Mouse (Mus musculus): ENCODE measurements around the gene Kirrel3. TPM values are rescaled to one million over a fixed set of nuclear protein-coding genes. Genes with fewer than 3 reads are reported as not detected.

Gene Kirrel3
- polyA plus RNA-seq, 1 experiment from 2014 or later, result 1.3 TPM

DNA sequence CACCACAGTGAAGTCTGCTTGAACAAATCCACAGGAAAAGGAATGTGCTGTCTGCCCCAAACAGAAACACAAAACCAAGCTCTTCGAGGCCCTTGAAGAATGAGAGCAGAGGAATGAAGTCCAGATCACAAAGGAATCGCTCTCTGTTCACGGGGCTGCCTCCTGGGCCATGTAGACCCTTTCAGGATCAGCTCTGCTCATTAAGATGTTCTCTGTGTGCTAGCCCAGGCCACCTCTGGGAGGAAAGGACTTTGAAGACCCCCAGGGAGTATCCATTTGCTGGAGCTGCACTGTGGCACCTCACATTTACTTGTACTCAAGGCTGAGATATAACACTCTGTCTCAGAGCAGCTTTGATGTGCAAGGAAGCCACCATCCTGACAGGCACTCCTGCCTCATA, 158.2 kb downstream of the Kirrel3 start:
- no peaks in the 10 kb centered on the region for H3K36me3 ChIP-seq
- no peak overlapping the region for H3K27ac ChIP-seq (ENCODE audit: poor library complexity, severe bottlenecking)
- WGBS, result 43% methylated on average over 3 of the region's 3 CpGs
- no peak overlapping the region for H3K4me3 ChIP-seq
- H3K27me3 ChIP-seq (replicated peaks), result 0 out of 2 replicates have a peak, but pooled peaks cover under 1% of the 10 kb centered on the region
- ATAC-seq (ENCODE audit: insufficient number of reproducible peaks, low FRiP score), result no peak
- peaks cover 7% of the 10 kb centered on the region for H3K9me3 ChIP-seq (replicated peaks)
- no peak overlapping the region for H3K9ac ChIP-seq
- no peak overlapping the region for H3K4me2 ChIP-seq
- no peaks in the 10 kb centered on the region for H3K4me1 ChIP-seq (replicated peaks)

GRCm38 (mm10) chr9:34644392-34644791, 158.7 kb downstream of the Kirrel3 start:
- Histone ChIP-seq H3K27me3 (replicated peaks) (0 out of 2 replicates have a peak, but pooled peaks cover 3% of the 10 kb centered on the region), H3K36me3 (no peaks in the 10 kb centered on the region), H3K4me3 (no peak overlapping the region), H3K4me2 (no peak overlapping the region), H3K9me3 (replicated peaks) (peaks cover 7% of the 10 kb centered on the region), H3K27ac (ENCODE audit: poor library complexity, severe bottlenecking) (no peak overlapping the region), H3K4me1 (replicated peaks) (no peaks in the 10 kb centered on the region), H3K9ac (no peak overlapping the region)
- no peak for ATAC-seq (ENCODE audit: insufficient number of reproducible peaks, low FRiP score)
- WGBS, result 65% methylated on average over 8 of the region's 8 CpGs

- Histone ChIP-seq H3K9ac (no peak overlapping the region), H3K4me1 (replicated peaks) (no peaks in the 10 kb centered on the region), H3K4me2 (no peak overlapping the region), H3K9me3 (replicated peaks) (no peaks in the 10 kb centered on the region), H3K36me3 (no peaks in the 10 kb centered on the region), H3K27me3 (replicated peaks) (peaks cover 7% of the 10 kb centered on the region; the same call in 1 of the 2 replicates), H3K4me3 (no peak overlapping the region), H3K27ac (ENCODE audit: poor library complexity, severe bottlenecking) (no peak overlapping the region)
- WGBS, result 71% methylated on average over 9 of the region's 9 CpGs
- no peak for ATAC-seq (ENCODE audit: insufficient number of reproducible peaks, low FRiP score)
Measured at GRCm38 (mm10) chr9:34646831-34647230, 161.1 kb downstream of the Kirrel3 start.

DNA sequence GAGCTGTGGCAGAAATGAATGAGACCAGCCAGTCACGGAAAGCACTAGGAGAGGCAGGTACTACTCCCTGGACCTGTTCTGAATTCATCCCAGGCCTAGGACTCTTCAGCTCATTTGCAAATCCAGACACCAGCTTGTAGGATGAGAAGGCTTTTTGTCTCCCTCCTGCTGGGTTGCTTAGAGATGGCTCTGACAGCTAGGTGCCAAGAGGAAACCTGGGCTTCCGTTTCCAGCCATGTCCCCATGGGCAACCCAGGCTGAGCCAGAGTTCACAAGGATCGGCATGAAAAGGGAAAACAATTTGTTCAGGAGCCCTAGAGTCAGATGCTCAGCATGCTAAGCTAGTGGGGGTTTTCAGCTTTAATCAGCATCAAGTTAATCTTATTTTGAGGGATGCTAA, 166.6 kb downstream of the Kirrel3 start:
- no peak overlapping the region for H3K9ac ChIP-seq
- H3K4me1 ChIP-seq (replicated peaks), result no peaks in the 10 kb centered on the region
- no peak overlapping the region for H3K4me2 ChIP-seq
- peaks cover 7% of the 10 kb centered on the region; the same call in 1 of the 2 replicates for H3K27me3 ChIP-seq (replicated peaks)
- no peaks in the 10 kb centered on the region for H3K9me3 ChIP-seq (replicated peaks)
- no peak overlapping the region for H3K4me3 ChIP-seq
- H3K36me3 ChIP-seq, result no peaks in the 10 kb centered on the region
- ATAC-seq (ENCODE audit: insufficient number of reproducible peaks, low FRiP score), result no peak
- WGBS, result 59% methylated on average over 3 of the region's 3 CpGs
- H3K27ac ChIP-seq (ENCODE audit: poor library complexity, severe bottlenecking), result no peak overlapping the region

GRCm38 (mm10) chr9:34653141-34653540, 167.4 kb downstream of the Kirrel3 start:
- Histone ChIP-seq H3K9ac (no peak overlapping the region), H3K27me3 (replicated peaks) (peaks cover 7% of the 10 kb centered on the region; the same call in 1 of the 2 replicates), H3K36me3 (no peaks in the 10 kb centered on the region), H3K9me3 (replicated peaks) (no peaks in the 10 kb centered on the region), H3K27ac (ENCODE audit: poor library complexity, severe bottlenecking) (no peak overlapping the region), H3K4me2 (no peak overlapping the region), H3K4me1 (replicated peaks) (no peaks in the 10 kb centered on the region), H3K4me3 (no peak overlapping the region)
- ATAC-seq (ENCODE audit: insufficient number of reproducible peaks, low FRiP score), result no peak
- 79% methylated on average over 1 of the region's 1 CpGs for WGBS

DNA sequence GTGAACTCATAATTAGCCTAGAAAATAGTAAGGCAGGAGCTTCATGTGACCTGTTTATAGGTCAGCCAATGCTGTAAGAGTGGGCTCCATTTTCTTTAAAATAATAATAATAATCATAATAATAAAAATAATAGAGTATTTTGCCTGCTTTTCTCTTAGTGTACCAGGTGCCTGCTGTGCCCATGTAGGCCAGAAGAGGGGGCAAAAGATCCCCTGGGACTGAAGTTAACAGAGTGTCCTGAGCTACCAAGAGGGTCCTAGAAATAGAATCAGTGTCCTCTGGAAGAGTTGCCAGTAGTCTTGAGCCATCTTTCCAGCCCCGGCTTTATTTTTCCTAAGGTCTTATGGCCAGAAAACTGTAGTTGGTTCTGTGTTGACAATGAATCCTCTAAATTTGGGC, 174.9 kb downstream of the Kirrel3 start:
- no peaks in the 10 kb centered on the region for H3K36me3 ChIP-seq
- no peak for ATAC-seq (ENCODE audit: insufficient number of reproducible peaks, low FRiP score)
- H3K4me2 ChIP-seq, result no peak overlapping the region
- no peak overlapping the region for H3K27ac ChIP-seq (ENCODE audit: poor library complexity, severe bottlenecking)
- no peaks in the 10 kb centered on the region for H3K9me3 ChIP-seq (replicated peaks)
- H3K4me3 ChIP-seq, result no peak overlapping the region
- 71% methylated on average over 1 of the region's 1 CpGs for WGBS
- peaks cover 9% of the 10 kb centered on the region for H3K4me1 ChIP-seq (replicated peaks)
- H3K9ac ChIP-seq, result no peak overlapping the region
- H3K27me3 ChIP-seq (replicated peaks), result no peaks in the 10 kb centered on the region

DNA sequence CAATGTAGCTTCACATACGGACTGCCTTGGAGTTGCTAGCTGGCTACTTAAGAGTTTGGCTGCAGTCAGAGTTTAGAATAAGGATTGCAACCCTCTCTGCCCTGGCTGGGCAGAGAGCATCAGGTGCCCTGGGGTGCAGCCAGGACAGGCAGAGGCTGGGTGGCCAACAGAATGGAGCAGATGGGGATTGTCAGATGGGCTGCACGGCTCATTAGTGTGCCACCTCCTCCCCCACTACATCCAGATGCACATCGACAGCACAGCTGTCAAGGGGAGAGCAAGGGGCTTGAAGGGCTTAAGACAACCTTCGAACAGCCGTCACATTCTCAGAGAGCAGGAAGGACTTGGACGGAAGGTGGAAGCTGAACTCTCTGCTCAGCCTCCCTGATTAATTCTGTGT, 177.7 kb downstream of the Kirrel3 start:
- H3K9me3 ChIP-seq (replicated peaks), result no peaks in the 10 kb centered on the region
- H3K9ac ChIP-seq, result no peak overlapping the region
- 48% methylated on average over 6 of the region's 6 CpGs for WGBS
- H3K27me3 ChIP-seq (replicated peaks), result no peaks in the 10 kb centered on the region
- H3K4me1 ChIP-seq (replicated peaks), result peaks cover 9% of the 10 kb centered on the region
- no peak overlapping the region for H3K4me2 ChIP-seq
- no peak overlapping the region for H3K4me3 ChIP-seq
- no peak for ATAC-seq (ENCODE audit: insufficient number of reproducible peaks, low FRiP score)
- no peaks in the 10 kb centered on the region for H3K36me3 ChIP-seq
- no peak overlapping the region for H3K27ac ChIP-seq (ENCODE audit: poor library complexity, severe bottlenecking)

- no peak overlapping the region for H3K4me3 ChIP-seq
- H3K4me1 ChIP-seq (replicated peaks), result peaks cover 9% of the 10 kb centered on the region
- H3K27me3 ChIP-seq (replicated peaks), result peaks cover 3% of the 10 kb centered on the region; the same call in 1 of the 2 replicates
- H3K4me2 ChIP-seq, result no peak overlapping the region
- no peak for ATAC-seq (ENCODE audit: insufficient number of reproducible peaks, low FRiP score)
- H3K36me3 ChIP-seq, result no peaks in the 10 kb centered on the region
- H3K27ac ChIP-seq (ENCODE audit: poor library complexity, severe bottlenecking), result no peak overlapping the region
- no peak overlapping the region for H3K9ac ChIP-seq
- WGBS, result 76% methylated on average over 15 of the region's 15 CpGs
- no peaks in the 10 kb centered on the region for H3K9me3 ChIP-seq (replicated peaks)
Measured at GRCm38 (mm10) chr9:34665361-34666129, 179.9 kb downstream of the Kirrel3 start.

- 64% methylated on average over 1 of the region's 1 CpGs for WGBS
- Histone ChIP-seq H3K27me3 (replicated peaks) (peaks cover 8% of the 10 kb centered on the region; the same call in 1 of the 2 replicates), H3K9ac (no peak overlapping the region), H3K4me2 (no peak overlapping the region), H3K4me3 (no peak overlapping the region), H3K36me3 (no peaks in the 10 kb centered on the region), H3K9me3 (replicated peaks) (no peaks in the 10 kb centered on the region), H3K27ac (ENCODE audit: poor library complexity, severe bottlenecking) (no peak overlapping the region), H3K4me1 (replicated peaks) (peaks cover 9% of the 10 kb centered on the region)
- no peak for ATAC-seq (ENCODE audit: insufficient number of reproducible peaks, low FRiP score)
Measured at GRCm38 (mm10) chr9:34667182-34667581, 181.5 kb downstream of the Kirrel3 start.

DNA sequence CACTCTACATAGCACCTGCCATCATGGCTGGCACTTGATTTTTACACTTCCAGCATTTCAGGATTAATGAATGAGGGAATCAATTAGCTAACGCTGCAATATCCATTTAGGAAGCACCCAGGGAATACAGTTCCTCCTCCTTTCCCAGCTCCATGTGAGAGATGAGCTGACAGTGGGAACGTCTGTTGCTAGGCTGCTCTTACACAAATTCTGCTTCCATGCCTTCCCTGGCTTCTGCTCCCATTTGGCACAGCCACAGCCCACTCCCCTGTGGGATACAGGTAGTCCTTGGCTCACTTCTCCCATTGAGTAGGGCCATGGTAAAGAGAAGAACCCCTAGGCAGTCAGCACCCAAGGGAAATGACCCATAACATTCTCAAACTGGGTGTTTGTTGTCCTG, 185.2 kb downstream of the Kirrel3 start:
- Histone ChIP-seq H3K27ac (ENCODE audit: poor library complexity, severe bottlenecking) (no peak overlapping the region), H3K27me3 (replicated peaks) (peaks cover 8% of the 10 kb centered on the region; the same call in 1 of the 2 replicates), H3K4me1 (replicated peaks) (no peaks in the 10 kb centered on the region), H3K4me3 (no peak overlapping the region), H3K36me3 (no peaks in the 10 kb centered on the region), H3K9ac (no peak overlapping the region), H3K9me3 (replicated peaks) (no peaks in the 10 kb centered on the region), H3K4me2 (no peak overlapping the region)
- ATAC-seq (ENCODE audit: insufficient number of reproducible peaks, low FRiP score), result no peak
- WGBS, result 52% methylated on average over 2 of the region's 2 CpGs

GRCm38 (mm10) chr9:34686798-34687197, 201.1 kb downstream of the Kirrel3 start:
- Histone ChIP-seq H3K4me2 (no peak overlapping the region), H3K4me1 (replicated peaks) (no peaks in the 10 kb centered on the region), H3K27me3 (replicated peaks) (0 out of 2 replicates have a peak, but pooled peaks cover 2% of the 10 kb centered on the region), H3K9me3 (replicated peaks) (no peaks in the 10 kb centered on the region), H3K4me3 (no peak overlapping the region), H3K36me3 (no peaks in the 10 kb centered on the region), H3K27ac (ENCODE audit: poor library complexity, severe bottlenecking) (no peak overlapping the region), H3K9ac (no peak overlapping the region)
- ATAC-seq (ENCODE audit: insufficient number of reproducible peaks, low FRiP score), result no peak
- 80% methylated on average over 6 of the region's 6 CpGs for WGBS

Data from heart, embryonic 12.5 days (tissue).